Mouse (Mus musculus) cerebellum, adult 11-12 months (tissue): ENCODE measurements around the gene Apaf1.

Experiments
- DNase-seq: peaks from one replicate; pipeline ENCODE4 v3.0.0; 2022

Gene Apaf1

DNA sequence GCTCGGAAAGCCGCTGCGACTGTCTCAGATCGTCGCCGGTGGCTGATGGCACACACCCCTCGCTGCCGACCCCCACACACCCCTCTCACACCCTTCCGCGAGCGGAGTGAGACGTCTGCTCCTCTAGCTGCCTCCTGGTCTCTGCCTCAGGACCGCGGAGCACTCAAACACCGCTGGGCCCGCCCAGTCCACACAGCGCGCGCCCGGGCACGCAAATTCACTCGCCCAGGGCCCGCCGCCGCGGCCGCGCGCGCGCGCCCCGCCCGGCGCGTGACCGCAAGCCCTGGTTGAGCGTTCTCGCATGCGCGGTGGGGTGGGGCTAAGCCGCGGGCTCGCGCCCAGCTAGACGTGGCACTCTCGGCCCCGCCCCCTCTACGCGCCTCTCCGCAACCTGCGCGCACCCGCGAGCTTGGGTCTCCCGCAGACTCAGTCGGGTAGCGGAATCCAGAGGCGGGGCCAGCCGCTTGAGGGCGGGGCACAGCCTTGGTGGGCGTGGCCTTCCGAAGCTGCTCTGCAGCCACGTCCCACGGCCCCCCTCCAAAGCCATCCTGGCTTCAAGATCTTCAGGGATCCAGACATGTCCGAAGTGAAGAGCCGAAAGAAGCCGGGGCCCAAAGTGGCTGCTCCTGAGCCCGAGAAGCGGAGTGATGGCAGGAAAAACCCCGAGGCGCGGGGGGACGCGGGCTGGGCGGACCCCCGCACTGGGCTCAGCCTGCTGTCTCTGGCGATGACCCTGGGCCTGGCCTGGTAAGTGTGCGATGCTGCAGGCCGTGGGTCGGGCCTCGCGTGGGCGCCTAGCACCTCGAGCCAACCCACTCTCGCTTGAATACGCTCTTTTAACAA, at the start of gene Apaf1, which contains the start of gene Ikbip:
Apaf1 (minus strand) TSS at position 221 of the 843 bp plus-strand sequence.
Ikbip (plus strand) TSS at position 391 of the 843 bp plus-strand sequence.
- peak; percentile 99 for DNase-seq

- no peak for DNase-seq
Measured at GRCm38 (mm10) chr10:91131565-91131964, 49.0 kb upstream of the Apaf1 start.

DNA sequence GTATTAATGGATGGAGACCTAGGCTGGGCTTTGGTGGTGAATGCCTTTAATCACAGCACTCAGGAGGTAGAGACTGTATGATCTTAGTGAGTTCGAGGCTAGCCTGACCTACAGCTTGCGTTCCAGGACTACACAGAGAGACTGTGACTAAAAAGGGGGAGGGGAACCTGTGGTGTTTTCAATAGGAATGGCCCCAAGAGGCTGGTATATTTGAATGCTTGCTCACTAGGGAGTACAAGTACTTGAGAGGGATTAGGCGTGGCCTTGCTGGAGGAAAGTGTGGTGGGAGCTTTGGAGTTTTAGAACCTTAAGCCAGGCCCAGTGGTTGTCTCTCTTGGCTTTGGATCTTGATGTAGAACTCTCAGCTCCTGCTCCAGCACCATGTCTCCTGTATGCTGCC, 48.2 kb upstream of the Apaf1 start:
- DNase-seq = no peak

DNA sequence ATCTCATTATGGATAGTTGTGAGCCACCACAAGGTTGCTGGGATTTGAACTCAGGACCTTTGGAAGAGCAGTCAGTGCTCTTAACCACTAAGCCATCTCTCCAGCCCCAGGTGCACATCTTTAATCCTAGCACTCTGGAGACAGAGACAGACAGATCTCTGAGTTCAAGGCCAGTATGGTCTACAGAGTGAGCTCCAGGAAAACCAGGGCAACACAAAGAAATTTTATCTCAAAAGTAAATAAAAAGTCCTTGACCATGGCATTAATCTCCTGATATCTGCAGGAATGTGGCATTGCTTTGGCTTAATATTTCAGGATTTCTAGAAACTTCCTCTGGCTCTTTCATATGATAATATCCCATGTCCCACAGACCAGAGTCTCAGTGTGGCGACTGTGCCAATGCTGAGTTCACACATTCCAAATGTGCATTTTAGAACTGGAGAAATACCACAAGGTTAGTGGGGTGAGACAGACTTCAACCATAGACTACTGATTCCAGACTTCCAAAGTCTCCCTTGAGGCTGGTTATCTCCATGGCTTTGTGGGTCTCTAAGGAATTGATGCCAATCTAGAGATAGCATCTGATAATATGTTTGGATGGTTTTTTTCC, 46.1 kb upstream of the Apaf1 start:
- DNase-seq = no peak

DNA sequence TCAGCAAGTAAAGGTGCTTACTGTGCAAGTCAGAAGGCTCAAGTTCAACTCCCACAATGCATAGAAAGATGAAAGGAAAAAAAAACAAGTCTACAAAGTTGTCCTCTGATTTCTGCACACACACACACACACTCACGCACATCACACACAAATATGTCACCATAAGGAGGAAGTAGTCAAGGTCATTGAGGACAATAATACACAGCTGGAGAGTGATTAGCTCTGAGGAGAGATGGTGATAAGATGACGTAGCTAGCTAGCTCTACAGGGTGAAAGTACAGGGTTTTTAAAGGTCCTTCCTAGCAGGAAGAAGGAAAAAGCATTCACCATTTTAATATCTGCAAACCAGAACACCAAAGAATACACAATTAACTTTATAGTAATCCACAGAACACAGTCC, 44.8 kb upstream of the Apaf1 start:
- DNase-seq = no peak

DNA sequence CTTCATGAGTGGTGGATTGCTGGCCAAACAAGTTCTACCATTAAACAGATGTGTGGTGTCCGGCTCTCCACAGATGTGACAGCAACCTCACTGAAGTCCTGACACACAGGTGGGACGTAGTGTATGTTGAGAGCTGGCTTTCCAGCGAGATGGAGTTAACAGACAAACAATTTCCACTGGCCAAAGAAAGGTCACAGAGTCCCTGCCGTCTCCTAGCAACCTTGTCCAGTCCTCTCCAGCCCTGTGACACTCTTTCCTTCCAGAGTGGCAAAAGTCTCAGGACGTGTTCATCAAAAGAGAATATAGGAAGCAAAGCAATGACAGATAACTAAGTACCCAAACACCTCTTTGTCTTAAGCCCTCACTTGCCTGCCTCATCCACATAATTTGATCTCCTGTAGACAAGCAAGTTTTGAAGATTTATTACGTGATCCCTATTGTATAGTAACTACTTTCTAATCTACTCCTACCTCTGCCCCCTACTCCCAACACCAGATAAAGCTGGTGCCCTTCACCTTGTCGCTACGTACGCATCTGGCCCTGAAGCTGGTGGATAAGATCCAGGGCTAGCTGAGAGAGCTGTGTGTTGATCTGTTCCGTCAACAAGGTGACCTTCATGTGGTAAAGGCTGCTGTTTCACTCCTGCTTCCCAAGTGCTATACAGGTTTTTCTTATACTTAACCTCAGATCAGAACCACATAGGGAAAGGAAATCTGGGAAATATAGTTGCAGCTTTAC, 44.2 kb upstream of the Apaf1 start:
- DNase-seq = no peak

DNA sequence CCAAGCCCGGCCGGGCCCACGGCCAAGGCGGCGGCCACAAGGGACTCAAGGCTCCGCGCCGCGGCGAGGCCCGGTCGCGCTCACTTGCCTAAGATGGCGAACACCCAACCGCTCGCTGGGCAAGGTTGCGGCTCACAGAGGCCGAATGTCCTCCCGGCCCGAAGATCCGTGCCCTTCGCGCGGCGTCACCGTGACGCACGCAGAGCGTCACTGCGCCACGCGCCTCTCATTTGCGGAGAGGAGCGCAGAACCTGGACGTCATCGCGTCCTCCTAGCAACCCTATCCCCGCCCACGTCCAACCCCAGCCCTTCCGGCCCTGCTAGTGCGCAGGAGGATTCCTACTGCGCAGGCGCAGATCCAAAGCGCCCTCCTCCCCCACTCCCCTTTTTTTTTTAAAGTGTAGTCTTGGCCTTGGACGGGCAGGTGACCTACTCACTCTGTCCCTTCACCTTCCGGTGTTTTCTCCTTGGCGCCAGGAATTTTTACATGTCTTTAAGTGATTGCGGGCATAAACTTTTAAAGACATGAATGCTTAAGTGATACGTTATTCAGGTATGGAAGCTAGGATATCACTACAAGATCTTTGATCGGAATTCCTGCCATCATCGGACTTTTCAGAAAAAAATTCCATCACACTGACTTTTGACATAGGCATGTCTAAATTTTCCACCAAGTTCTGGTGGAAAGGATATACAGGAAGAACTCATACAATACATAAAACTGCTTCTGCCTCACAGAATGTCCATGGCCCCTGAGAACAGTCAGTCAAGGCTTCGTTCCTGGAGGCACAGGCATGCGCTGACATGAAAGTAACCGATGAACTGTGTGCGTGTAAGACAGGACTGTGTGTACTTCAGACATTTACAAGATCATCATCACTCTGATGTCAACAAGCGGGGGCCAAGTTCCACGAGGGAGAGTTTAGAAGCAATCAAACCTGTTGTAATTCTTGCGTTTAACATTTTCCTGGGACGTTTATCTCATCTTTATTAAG, 41.6 kb upstream of the Apaf1 start, which contains the start of gene Slc25a3:
Slc25a3 (minus strand) TSS at position 232 of the 995 bp plus-strand sequence.
- DNase-seq = peak; percentile 99

DNA sequence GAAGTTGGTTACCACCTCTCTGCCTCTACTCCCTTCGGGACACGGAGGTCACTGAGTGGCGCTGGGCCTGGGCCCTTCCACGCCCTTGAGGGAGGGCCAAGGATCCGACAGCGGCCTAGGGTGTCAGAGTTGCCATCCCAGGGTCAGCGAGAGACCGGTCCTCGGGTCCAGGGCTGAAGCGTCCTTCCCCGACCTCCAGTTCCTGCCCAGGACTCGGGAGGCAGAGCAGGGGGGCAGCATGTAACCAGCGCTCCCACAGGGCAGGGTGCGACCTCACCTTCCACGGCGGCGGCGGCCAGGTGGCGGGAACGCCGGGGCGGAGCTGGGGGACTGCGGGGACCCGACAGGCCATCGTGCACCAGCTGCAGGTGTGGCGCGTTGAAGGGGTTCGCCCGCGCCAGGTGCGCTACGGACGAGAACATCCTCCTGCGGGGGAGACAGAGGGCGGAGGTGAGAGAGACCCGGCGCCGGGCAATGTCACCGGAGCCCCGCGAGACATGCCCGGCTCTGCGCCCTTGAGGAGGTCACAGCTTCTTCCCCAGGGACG, 40.8 kb upstream of the Apaf1 start:
- DNase-seq = no peak

DNA sequence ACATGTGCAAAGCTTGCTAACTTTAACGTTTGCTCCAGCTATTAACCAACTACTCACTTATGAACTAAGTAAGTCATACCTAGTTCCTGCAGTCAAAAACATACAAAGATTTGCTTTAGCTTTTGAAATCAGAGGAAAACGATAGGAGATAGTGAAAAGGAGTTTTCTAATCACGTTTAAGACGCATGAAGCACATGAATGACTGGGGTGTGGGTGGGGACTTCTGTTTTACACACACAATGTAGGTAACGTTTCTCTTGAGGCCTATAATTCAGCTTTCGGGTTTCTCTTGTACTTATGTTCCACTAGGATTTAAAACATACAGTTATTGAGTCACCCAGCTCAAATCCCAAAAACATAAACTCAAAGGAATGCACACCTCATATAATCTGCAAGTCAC, 40.1 kb upstream of the Apaf1 start:
- no peak for DNase-seq

GRCm38 (mm10) chr10:91116958-91117357, 34.4 kb upstream of the Apaf1 start:
- no peak for DNase-seq

DNA sequence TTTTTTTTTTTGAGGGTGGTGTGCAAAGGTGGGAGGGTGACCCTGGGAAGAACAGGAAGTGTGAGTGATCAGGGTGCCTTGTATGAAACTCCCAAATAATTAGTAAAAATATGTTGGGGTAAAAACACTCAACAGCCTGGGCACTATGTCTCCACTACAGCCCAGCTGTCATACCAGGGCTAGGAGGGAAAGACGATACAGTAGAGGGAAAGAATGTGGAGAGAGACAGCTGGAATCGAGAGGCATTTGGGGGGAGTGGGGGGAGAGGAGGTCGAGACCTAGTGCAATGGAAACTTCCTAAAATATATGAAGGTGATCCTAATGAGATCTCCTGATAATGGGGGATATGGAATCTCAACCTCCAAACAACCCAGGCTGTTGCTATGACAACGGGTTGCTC, 27.3 kb upstream of the Apaf1 start:
- DNase-seq = no peak

- DNase-seq = no peak
Measured at GRCm38 (mm10) chr10:91105981-91106380, 23.4 kb upstream of the Apaf1 start.

DNA sequence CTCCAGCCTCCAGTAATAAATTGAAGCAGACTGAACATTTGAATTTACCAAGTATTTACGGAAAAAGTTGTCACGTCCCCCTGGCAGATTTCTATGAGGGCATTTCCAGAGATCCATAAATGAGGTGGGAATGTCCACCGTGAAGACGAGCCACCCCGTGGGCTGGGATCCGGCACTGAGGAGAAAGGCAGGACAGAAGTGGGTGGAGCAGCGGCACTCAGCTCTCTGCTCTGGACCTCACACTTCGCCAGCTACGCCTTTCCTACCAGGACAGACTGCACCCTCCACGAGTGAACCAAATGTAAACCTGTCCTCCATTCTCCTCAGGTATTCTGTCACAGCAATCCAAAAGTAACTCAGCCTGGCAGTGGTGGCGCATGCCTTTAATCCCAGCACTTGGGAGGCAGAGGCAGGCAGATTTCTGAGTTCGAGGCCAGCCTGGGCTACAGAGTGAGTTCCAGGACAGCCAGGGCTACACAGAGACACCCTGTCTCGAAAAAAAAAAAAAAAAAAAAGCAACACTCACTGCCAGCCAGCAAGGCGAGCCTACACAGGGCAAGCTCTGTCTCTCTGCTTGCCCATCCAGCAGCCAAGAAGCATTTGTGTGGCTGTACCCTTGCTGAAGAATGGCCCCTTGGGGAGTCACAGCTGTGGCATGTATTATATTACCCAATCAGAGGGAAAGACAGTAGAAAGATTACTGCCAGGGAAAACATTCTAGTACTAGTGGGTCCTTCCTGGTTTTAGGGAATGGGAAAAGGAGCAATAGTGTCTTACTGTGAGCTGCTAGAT, 20.4 kb upstream of the Apaf1 start:
- no peak for DNase-seq

DNA sequence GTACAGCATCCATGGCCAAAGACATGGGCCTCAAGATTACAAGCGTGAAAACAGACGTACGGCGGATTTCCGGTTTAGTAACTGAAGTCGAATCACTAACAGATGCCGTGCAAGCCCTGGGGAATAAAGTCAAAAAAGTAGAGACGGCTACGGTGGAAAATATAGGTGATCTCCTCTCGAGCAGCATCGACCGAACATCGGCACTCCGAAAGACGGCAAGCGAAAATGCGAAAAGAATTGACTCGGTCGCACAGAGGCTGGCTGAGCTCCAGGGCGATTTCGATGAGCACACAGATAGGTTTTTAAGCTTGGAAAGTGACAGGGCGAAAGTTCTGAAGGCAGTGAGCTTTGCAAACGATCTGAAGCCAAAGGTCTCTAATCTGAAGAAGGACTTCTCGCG, 19.4 kb upstream of the Apaf1 start:
- DNase-seq = no peak

DNA sequence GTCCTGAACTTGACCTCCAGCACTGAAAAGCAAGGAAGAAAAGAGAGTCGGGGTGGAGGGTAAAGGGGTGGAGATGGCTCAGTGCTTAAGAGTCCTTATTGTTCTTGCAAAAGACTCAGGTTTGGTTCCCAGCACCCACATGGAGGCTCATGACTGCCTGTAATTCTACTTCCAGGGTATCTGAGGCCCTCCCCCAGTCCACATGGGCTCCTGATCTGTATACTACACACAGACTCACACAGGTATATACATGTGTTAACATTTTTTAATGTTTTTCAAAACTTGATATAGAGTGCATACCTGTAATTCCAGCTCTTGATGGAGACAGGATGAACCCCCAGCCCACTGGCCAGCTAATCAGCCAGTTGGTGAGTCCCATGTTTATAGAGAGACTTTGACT, 17.5 kb upstream of the Apaf1 start:
- no peak for DNase-seq

DNA sequence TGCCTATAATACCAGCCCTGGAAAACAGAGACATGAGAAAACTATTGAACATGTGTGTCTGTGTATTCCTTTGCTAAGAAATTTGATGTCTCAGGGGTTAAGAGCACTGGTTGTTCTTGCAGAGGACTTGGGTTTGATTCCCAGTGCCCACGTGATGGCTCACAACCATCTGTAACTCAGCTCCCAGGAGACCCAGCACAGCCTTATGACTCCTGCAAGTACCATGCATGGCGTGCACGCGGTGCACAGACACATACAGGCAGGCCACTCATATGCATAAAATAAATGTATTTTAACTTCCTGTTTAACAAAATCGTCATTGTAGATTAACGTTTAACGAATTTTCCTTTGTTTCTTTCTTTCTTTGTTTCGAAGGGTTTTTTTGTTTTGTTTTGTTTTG, 15.5 kb upstream of the Apaf1 start:
- no peak for DNase-seq

- no peak for DNase-seq
Measured at GRCm38 (mm10) chr10:91094251-91095104, 11.9 kb upstream of the Apaf1 start.

GRCm38 (mm10) chr10:91092812-91093211, 10.2 kb upstream of the Apaf1 start:
- DNase-seq = no peak

DNA sequence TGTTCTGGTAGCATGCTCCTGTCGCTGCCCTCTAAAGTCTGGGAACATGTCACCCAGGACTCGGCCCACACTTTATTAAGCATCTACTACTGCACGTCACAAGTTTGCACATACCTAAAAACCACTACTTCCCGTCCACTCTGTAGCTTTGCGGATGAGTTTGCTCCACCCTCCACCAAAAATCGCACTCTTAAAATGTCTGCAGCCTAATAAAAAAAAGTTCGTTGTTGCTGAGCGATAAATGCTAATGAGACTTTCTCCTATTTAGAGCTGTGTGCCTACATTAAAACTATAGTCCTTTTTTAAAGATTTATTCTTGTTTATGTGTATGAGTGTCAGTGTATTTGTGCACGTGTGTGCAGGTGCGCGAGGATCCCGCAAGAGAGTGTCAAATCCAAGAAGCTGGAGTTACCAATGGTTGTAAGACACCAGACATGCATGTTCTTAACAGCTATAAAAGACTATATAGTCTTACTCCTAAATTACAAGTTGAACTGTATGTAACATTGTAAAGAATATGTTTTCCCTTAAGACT, 890 bp upstream of the Apaf1 start:
- DNase-seq = no peak

DNA sequence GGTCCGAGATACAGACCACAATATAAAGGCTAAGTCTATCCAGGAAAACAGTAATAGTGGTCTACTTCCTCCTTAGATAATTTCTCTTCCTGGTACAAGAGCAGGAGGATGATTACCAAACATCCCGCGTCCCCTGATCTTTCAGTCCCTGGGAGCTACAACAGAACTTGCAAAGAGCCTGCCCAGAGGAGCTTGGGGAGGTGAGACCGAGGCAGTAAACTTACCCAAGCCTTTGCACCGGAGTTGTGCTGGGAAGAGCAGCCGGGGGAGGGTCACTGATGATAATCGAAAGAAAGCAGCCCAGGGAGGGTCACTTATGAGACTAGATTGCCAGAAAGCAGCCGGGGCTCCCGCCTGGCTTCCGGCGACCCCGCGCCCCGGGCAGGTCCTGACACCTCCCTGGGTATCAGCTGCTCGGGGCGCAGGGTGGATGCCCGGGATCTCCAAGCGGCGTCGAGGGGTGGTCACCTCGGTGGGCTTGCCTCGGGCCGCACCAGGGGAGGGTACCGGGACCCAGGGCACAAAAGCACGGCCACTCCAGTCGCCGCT, 537 bp downstream of the Apaf1 start:
- no peak for DNase-seq
